Mouse (Mus musculus) cerebellum, postnatal 4 days (tissue): ENCODE measurements around the gene D8Ertd738e.
A peak's percentile ranks its signal among the peaks of the same experiment; 100 is the strongest.

ENCODE experiments used
- DNase-seq, 2 experiments: peaks; one replicate each; pipeline ENCODE4 v3.0.0; 2022; ENCODE audit warnings: low spot score in 2 of 2, mixed read lengths in 1 of 2

The D8Ertd738e gene

DNA sequence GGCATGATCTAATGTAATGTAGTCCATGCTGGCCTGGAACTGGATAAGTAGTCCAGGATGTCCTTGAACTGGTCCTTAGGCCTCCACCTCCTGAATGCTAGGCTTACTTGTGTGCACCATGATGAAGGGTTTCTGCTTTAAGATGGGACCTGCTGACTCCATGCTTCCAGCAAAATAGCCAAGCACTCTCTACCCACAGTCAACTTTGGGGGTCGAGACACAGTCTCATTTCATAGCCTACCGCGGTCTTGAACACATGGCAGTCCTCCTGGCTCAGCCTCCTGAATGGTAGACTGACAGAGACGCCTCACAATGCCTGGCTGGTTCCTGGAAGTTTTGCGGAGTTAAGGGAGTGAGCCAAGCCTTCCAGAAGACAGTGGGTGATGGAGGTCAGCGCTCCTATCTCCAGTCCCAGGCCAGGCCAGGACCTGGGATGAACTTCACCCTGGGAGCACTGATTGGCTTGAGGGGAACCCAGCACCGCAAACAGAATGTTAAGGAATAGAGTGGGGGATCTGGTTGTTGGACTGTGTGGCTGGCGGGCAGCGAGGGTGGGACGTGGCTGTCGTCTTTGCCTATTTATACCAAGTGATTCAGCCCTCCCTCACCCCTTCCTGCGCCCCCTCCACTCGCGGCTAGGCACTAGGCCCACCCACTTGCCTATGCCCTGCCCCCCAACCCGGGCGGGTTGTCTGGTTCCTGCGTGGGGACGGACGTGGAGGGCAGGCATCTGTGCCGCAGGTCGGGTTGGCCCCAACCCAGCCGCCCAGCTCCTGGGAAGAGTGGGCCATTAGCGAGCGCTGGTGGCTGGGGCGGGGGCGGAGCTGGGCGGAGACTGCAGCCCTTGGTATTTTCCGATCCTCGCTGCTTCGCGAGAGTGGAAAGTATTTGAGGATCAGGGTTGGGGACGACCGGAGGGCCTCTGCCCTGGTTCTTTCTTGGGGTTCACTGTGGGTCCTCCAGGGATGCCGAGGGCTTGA lies 46.3 kb downstream of the D8Ertd738e start:
- DNase-seq = peak in 1 of 2 experiments; percentile 51

DNA sequence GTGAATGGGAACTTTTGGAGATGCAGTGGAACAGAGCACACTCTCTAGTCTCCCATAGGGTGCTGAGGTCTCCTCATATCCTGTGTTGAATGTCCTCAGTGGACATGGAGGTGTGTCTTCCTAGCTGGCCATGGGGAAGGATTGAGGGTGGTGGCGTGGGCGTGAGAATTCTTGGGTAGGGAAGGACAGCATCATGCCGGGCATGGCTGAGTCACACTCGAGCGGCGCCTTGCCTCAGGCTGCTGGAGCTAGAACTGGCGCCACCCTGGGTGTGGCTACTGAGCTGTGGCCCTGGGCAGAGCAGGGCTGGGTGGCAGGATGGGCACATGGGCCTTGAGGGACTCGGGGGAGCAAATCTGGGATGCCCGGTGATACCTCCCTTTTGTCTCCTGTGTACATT lies 47.1 kb downstream of the D8Ertd738e start:
- DNase-seq = no peak

DNA sequence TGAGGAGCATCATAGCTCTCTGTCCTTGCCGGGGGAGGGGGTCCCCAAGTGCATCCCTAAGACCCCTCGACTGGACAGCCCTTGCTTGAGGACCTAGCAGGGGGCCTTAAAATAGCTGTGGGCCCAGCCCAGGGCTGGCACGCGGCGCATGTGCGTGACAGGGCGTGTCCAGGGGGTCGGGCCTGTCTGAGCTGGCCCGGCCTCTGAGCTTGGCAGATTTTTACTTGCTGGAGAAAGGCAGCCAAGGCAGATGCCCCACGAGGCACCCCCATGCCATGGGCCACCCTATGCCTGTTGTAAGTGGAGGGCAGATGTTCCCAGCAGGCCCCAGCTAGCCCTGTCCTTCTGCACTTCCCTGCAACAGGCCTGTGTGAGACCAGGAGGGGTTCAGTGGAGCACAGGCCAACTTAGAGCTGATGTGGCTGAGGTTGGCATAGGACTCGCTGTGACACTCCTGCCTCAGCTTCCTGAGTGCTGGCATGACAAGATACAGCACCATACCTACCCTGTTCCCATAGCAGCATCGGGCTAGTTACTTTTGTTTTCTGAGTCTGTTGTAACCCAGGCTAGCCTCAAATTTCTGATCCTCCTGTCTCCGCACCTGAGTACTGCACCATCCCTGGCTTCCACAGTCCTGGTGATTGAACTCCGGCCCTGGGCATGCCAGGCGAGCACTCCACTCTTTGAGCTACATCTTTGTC lies 47.8 kb downstream of the D8Ertd738e start:
- DNase-seq = no peak

DNA sequence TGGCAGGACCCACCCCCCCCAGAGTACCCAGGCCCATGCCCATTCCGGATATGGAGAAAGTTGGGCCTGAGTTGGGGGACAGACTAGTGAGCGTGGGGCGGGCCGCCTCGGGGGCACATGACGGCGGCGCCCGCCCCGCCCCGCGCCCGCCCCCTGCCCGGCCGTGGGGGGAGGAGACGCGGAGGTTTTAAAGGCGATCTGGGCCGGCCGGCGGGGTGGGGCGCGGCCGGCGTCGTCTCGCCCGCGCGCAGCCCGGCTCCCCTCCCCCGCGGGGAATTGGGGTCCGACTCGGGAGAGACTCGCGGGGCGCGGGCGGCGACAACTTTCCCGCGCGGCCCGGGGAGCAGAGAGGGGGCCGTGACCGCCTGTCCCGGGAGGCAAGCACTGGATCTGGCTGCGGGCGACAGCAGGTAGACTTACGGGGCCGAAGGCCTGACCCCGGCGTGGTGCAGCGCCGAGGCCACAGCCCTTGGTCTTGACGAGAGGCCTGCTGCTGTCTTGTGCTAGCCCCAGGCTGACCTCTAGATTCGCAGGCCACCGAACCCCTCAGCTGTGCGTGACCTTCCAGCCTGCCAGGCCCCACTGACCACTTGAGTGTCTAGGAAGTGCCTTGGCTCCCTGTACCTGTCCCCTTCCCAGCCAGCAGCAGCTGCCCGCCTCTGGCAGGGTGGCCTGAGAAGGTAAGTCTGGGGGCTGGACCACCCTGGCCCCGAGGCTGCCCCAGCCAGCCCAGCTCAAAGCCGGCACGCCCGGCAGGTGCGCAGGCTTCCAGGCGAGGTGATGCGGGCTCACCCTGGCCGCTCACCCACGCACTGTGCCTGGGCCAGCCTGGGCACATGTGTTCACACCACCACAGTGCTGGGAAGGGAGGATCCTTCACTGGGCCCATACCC lies 48.6 kb downstream of the D8Ertd738e start:
- peak in 1 of 2 experiments; percentile 27 for DNase-seq

DNA sequence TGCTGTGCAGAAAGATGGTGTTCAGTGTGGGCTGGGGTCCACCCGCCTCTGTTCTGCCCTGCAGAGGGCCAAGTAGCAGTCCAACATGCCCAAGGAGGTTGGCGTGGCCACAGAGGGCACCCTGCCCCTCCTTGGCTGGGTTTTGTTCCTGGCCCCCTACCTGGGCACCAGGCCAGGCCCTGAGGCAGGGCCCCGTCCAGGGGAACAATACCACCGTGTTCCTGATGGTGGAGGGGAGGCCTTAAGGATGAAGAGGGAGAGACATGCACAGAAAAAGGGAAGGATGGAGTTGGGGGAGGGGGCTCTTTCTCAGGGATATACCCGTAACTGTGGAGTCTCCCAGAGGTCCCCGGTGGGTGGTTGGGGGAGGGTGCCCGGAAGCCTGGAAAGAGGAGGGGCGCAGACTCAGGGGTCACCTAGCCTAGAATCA lies 49.4 kb downstream of the D8Ertd738e start:
- DNase-seq = peak in 1 of 2 experiments; percentile 36

DNA sequence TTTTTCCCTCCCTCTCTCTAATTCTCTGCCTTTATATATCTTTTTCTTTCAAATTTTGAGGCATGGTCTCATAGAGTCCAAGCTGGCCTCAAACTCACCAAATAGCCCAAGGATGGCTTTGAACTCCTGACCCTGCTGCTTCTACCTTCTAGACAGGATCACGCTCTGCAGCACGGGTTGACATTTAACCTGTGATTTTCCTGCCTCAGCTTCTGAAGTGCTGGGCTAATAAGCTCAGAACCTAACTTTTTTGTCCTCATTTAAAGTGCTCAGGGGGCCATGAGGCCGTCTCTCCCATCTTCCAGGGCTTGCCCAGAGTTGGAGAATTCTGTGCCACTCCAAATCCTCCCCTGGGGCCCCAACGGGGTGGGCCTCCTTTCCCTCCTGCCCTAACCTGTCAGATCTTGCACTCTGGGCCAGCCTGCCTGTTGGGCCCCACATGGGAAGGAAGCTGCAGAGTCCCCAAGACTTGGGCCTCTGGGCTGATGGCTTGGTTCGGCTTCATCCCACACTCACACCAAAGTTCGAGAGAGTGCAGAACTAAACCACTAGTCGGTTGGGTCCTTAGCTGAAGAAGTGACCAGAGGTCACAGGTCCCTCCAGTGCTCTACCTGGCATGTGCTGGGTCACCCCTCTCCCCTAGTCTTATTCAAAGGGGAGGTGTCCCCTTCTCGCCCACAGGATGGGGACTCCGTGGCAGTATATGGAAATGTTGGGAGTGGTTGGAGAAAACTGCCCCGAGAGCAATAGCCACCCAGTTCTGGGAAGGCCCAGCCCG lies 50.0 kb downstream of the D8Ertd738e start:
- no peak for DNase-seq

DNA sequence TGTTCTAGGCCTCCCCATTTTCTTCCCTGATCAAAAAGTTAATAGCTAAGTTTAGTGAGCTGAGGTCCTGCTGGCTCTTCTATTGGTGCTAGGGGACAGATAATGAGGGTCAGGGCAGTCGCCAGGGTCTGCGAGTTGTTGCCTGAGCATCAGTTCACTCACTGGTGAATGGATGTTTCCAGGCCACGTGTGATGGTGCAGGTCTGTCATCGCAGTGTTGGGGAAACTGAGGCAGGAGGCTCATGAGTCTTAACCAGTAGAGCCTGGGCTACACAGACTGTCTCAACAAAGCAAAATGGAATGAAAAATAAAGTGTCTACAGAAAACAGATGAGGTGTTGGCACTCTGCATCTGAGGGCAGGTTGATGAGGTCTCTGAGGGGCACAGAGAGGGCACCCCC lies 50.6 kb downstream of the D8Ertd738e start:
- no peak for DNase-seq

DNA sequence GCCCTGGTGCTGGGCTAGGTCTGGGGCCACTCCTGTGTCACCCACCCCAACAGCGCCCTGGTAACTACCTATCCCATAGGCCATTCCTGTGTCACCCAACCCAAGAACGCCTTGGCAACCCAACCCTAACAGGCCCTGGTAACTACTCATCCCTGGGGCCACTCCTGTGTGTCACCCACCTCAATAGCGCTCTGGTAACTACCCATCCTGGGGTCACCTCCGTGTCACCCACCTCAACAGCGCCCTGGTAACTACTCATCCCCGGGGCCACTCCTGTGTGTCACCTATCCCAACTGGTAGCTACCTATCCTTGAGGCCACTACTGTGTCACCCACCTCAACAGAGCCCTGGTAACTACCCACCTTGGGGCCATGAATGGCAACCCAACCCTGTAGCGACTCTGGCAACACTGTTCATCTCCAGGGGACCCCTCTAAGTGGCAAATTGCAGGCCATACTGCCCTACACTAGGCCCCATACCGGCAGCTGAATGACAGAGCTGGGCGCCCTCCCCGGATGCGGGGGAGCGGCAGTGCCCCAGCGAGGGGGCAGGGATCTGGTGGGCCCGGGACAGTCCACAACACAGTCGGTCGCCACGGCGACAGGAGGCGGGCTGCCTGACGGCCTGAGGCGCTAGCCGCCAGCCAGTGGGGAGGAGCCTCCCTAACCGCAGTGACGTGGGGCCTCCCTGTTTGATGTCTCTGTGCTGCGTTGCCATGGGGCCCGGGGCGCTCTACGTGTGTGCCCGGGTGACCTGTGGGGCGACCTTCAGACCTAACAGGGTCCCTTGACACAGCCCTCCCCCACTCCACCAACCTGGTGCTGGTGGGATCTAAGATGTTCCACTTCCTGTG lies 51.4 kb downstream of the D8Ertd738e start:
- peak in 1 of 2 experiments; percentile 53 for DNase-seq

DNA sequence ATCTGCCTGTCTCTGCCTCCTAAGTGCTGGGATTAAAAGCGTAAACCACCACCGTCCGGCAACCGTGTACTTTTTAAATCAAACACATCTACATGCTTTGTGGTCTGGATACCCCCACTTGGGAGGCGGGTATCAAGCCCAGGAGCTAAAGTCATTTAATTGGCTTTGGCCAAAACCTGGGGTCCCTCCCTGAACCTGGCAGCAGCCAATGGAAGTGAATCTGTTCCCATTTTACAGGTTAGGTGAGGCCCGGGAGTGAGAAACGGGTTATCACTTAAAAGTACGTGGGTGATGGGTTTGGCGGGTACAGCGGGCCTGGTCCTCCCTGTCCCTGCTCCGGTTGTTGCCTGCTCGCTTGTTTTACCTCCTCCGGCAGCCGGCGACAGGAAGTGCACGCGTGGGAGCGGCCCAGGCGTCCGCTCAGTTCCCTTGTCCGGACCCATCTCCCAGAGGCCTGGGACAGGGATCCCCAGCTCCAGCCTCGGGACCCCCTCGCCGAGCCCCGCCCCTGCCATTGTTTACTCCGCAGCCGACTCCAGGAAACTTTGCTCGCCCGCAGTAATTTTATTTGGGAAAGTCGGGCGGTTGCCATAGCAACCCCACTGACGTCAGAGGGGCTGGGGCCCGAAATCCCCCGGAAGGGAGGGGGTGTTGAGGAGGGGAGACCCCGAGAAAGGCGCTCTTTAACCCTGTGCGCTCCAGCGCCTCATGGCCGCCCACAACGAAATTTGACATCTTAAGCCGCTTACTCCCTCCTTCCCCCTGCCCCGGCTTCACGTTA lies 52.2 kb downstream of the D8Ertd738e start:
- peak; percentile 70 to 78 for DNase-seq
